Mouse (Mus musculus) intestine, embryonic 14.5 days (tissue): ENCODE measurements at regions not wholly inside any gene's neighbourhood (a gene's known extent, or its start where the extent isn't known, plus 50 kb on each side); places are given as distances from the start of the nearest gene placed in this dataset.
A peak's percentile ranks its signal among the peaks of the same experiment; 100 is the strongest.
"Not testable (repeated sequence)": the region's sequence is repeated elsewhere in the genome, so short reads cannot be mapped to it uniquely, and the experiment has no call there.

Experiments
- ATAC-seq: fragments of 200-750 bp; cut with Nextera tagmentation; replicated peaks from 2 replicates; pipeline ENCODE4 v1.8.0; 2017; ENCODE audit warnings: low read depth, moderate number of reproducible peaks, moderate TSS enrichment, moderate library complexity; ENCODE audit not compliant: low FRiP score, low TSS enrichment
- DNase-seq: peaks from one replicate; pipeline ENCODE4 v3.0.0-alpha.2; 2018; ENCODE audit warnings: low spot score
- H3K27ac ChIP-seq: fragments of 300-500 bp; sonication (generic); 2 replicates; pipeline ENCODE4 v1.5.1; 2014; ENCODE audit warnings: low read depth, mild to moderate bottlenecking, control low read depth
- H3K27me3 ChIP-seq: fragments of 300-500 bp; sonication (generic); replicated peaks from 2 replicates; pipeline ENCODE4 v1.6.1; 2014; ENCODE audit warnings: low read length, control low read depth; ENCODE audit not compliant: control insufficient read depth, insufficient read depth
- H3K36me3 ChIP-seq: fragments of 300-500 bp; sonication (generic); 2 replicates; pipeline ENCODE4 v1.6.1; 2014; ENCODE audit warnings: low read length, control low read depth; ENCODE audit not compliant: control insufficient read depth, insufficient read depth
- H3K4me1 ChIP-seq: fragments of 300-500 bp; sonication (generic); replicated peaks from 2 replicates; pipeline ENCODE4 v1.6.1; 2014; ENCODE audit warnings: low read length, control low read depth, mixed read lengths; ENCODE audit not compliant: control insufficient read depth, insufficient read depth
- H3K4me2 ChIP-seq: fragments of 300-500 bp; sonication (generic); 2 replicates; pipeline ENCODE4 v1.6.1; 2014; ENCODE audit warnings: low read length
- H3K4me3 ChIP-seq: fragments of 300-500 bp; sonication (generic); 2 replicates; pipeline ENCODE4 v1.5.1; 2014; ENCODE audit warnings: low read depth, low read length, control low read depth, mixed read lengths
- H3K9ac ChIP-seq: fragments of 300-500 bp; sonication (generic); 2 replicates; pipeline ENCODE4 v1.6.1; 2014; ENCODE audit warnings: mild to moderate bottlenecking, low read length
- H3K9me3 ChIP-seq: fragments of 300-500 bp; sonication (generic); 2 replicates; pipeline ENCODE4 v1.6.1; 2016; ENCODE audit warnings: low read length, control low read depth; ENCODE audit not compliant: control insufficient read depth
- WGBS: fragments of 180-500 bp; shearing (Covaris S2); extraction: QIAGEN DNeasy Blood & Tissue Kit; methylation state at CpG from one replicate; pipeline ENCODE4 v1.1.7; 2014; 5-methylcytosine and 5-hydroxymethylcytosine counted together

- H3K4me2 ChIP-seq = no peak overlapping the region
- H3K9ac ChIP-seq = no peak overlapping the region
- 23% methylated on average over 3 of the region's 4 CpGs for WGBS
- no peak for ATAC-seq
- no peaks in the 10 kb centered on the region for H3K4me1 ChIP-seq
- H3K27me3 ChIP-seq = no peaks in the 10 kb centered on the region
- peak; percentile 65 for DNase-seq
- no peak overlapping the region for H3K27ac ChIP-seq
- no peaks in the 10 kb centered on the region for H3K9me3 ChIP-seq
- no peak overlapping the region for H3K4me3 ChIP-seq
- no peaks in the 10 kb centered on the region for H3K36me3 ChIP-seq
These were observed 55.6 kb downstream of the Mup20 start for GRCm38 (mm10) chr4:61998366-61998765.

DNA sequence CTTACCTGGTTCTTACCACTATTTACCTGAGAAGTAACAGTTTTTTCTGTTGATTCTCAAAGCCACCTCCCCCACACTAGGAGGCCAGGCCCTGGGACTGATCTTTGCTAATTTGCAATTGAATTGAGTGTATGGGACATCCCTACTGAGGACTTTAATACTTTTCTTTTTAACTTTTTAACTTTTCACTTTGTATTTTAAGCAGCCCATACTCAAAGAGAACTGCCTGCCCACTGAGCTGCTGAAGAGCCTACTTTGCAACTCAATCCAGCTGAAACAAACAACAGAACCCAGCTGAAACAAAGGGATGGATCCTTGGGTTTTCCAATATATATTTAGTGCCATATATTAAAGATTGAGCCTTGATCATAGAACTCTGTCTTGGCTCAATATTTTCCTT lies 64.0 kb downstream of the Mup20 start:
- not testable (repeated sequence) for H3K36me3 ChIP-seq, H3K27me3 ChIP-seq, H3K4me2 ChIP-seq, H3K4me3 ChIP-seq, H3K27ac ChIP-seq, DNase-seq, H3K9ac ChIP-seq, H3K9me3 ChIP-seq, H3K4me1 ChIP-seq, ATAC-seq

DNA sequence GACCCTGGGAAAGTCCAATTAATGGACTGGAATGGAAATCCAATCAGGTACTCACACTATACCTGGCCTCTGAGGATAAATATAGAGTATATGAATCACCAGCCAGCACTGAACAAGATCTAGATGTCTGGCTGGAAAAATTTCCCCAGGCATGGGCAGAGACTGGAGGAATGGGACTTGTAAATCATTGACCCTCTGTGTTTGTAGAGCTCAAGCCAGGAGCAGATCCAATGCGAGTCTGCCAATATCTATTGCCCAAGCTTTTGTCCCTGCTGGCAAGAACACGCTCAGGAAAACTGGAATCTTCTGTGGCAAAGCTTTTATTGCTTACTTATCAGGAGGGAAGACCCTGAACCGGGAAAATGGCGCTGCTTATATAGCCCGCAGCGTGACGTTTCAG lies 77.8 kb downstream of the Mup20 start:
- H3K9me3 ChIP-seq = no peaks in the 10 kb centered on the region
- no peaks in the 10 kb centered on the region for H3K27me3 ChIP-seq
- H3K4me3 ChIP-seq = no peak overlapping the region
- H3K9ac ChIP-seq = no peak overlapping the region
- no peaks in the 10 kb centered on the region for H3K4me1 ChIP-seq
- no peaks in the 10 kb centered on the region for H3K36me3 ChIP-seq
- no peak overlapping the region for H3K27ac ChIP-seq
- DNase-seq = no peak
- 86% methylated on average over 7 of the region's 7 CpGs for WGBS
- no peak for ATAC-seq
- no peak overlapping the region for H3K4me2 ChIP-seq

DNA sequence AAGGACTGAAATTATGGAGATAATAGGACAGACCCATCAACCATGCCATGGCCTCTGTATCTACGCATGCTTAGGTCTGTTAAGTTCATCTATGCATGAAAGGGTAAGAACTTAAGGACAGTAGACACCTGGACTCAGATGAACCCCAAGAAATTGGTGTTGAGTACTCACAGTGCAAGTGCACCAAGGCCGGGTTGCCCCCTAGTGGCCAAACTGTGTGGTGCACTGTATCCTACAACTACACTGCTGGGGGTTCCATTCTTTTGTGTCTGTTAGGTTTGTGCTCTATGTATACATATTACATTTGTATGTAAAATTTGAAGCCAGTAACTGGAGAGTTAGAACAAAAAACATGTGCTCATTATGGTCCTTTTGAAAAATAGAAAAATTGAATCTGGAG lies 80.7 kb downstream of the Mup20 start:
- DNase-seq (peak; percentile 61), ATAC-seq (no peak)
- Histone ChIP-seq H3K27ac (no peak overlapping the region), H3K4me2 (no peak overlapping the region), H3K9ac (no peak overlapping the region), H3K4me1 (no peaks in the 10 kb centered on the region), H3K36me3 (no peaks in the 10 kb centered on the region), H3K9me3 (no peaks in the 10 kb centered on the region), H3K4me3 (no peak overlapping the region), H3K27me3 (no peaks in the 10 kb centered on the region)
- 64% methylated on average over 2 of the region's 2 CpGs for WGBS

DNA sequence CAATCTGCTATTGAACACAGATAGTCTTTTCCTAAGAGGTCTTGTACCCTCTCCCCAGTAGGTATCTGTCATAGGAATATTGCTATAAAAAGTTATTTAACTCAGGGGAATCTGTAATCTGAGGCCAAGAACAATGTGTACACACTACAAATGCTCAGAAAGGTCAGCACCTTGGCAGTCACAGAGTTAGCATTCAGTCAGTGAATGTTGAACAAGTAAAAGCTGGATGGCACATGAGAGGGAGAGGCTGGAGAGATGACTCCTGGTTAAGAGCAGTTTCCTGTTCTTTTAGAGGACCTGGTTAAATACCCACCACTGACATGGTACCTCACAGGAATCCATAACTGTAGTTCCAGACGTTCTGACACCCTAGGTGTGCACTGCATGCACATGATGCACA lies 84.3 kb downstream of the Mup20 start:
- no peak overlapping the region for H3K27ac ChIP-seq
- no peaks in the 10 kb centered on the region for H3K4me1 ChIP-seq
- H3K27me3 ChIP-seq = no peaks in the 10 kb centered on the region
- no peaks in the 10 kb centered on the region for H3K36me3 ChIP-seq
- H3K4me3 ChIP-seq = no peak overlapping the region
- WGBS = 57% methylated on average over 1 of the region's 1 CpGs
- H3K9me3 ChIP-seq = no peaks in the 10 kb centered on the region
- DNase-seq = no peak
- no peak overlapping the region for H3K9ac ChIP-seq
- ATAC-seq = no peak
- no peak overlapping the region for H3K4me2 ChIP-seq

- not testable (repeated sequence) for H3K9ac ChIP-seq, H3K4me3 ChIP-seq, H3K36me3 ChIP-seq, ATAC-seq, H3K4me2 ChIP-seq, H3K9me3 ChIP-seq, H3K4me1 ChIP-seq, DNase-seq, H3K27ac ChIP-seq, H3K27me3 ChIP-seq
- WGBS = 82% methylated on average over 6 of the region's 6 CpGs
These were observed 86.3 kb downstream of the Mup20 start for GRCm38 (mm10) chr4:61967674-61968073.

DNA sequence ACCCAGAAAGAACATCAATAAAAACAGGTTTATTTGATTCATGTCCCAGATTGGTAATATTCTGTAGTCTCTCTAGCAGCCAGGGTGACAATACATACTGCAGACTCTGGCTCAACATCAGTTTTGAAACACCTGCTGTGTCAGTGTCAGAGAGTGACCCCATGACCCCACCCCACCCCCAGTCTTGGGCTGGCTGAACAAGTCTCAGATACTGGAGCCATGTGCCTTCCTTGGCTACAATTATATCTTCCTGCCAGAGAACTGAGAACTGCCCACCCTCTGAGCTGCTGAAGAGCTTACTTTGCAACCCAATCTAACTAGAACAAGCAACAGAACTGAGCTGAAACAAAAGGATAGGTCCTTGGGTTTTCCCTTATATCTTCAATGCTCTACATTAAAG lies 91.6 kb downstream of the Mup20 start:
- H3K4me1 ChIP-seq = no peaks in the 10 kb centered on the region
- H3K4me3 ChIP-seq = no peak overlapping the region
- no peaks in the 10 kb centered on the region for H3K9me3 ChIP-seq
- H3K9ac ChIP-seq = no peak overlapping the region
- H3K27ac ChIP-seq = no peak overlapping the region
- H3K36me3 ChIP-seq = no peaks in the 10 kb centered on the region
- H3K4me2 ChIP-seq = no peak overlapping the region
- no peak for DNase-seq
- H3K27me3 ChIP-seq = no peaks in the 10 kb centered on the region
- ATAC-seq = no peak
